Mouse (Mus musculus) ES-Bruce4 (cell line): Measurements from ENCODE around the gene E2f4.

Experiments used
- CTCF ChIP-seq: IDR thresholded peaks from one replicate; pipeline ENCODE4 v1.8.1; 2011; ENCODE audit warnings: low read depth, low read length
- POLR2A ChIP-seq: IDR thresholded peaks from one replicate; pipeline ENCODE4 v1.8.1; 2011; ENCODE audit warnings: low read length; ENCODE audit not compliant: insufficient read depth

DNA sequence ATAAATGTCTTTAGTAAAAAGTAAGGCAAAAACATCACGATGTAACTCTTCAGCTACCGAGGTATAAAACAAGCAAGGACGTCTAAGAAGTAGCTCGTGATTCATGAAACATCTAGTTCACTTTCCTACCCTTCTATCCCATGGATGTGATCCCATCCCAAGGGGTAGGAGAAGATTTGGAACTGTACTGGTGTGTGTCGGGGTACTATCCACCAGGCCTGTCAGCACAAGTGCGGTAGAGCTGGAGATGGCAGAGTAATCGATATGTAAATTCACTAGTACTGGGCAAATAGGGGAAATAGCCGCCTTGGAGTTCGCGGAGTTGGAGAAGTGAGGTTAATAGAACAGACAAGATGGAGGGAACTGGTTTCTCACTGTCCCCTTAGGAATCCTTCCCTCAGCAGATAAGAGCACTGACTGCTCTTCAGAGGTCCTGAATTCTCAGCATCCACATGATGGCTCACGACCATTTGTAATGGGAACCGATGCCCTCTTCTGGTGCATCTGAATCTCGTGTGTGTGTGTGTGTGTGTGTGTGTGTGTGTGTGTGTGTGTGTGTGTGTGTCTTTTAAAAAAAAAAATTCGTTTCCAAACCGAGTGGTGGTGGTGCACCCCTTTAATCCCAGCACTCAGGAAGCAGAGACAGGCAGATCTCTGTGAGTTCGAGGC is 34.1 kb upstream of the E2f4 start:
- no peak for TF ChIP-seq CTCF
- TF ChIP-seq POLR2A = no peak
